Mouse (Mus musculus) erythroblast, embryonic 14.5 days (primary cell): Measurements from ENCODE around the gene Spout1.

Source experiments
- GATA1 ChIP-seq: IDR thresholded peaks from 2 replicates; pipeline ENCODE4 v1.6.1; 2012; ENCODE audit warnings: low read length, inconsistent platforms, mixed read lengths
- TAL1 ChIP-seq: IDR thresholded peaks from 3 replicates; pipeline ENCODE4 v1.6.1; 2012; ENCODE audit warnings: low read length, inconsistent platforms, mixed read lengths

DNA sequence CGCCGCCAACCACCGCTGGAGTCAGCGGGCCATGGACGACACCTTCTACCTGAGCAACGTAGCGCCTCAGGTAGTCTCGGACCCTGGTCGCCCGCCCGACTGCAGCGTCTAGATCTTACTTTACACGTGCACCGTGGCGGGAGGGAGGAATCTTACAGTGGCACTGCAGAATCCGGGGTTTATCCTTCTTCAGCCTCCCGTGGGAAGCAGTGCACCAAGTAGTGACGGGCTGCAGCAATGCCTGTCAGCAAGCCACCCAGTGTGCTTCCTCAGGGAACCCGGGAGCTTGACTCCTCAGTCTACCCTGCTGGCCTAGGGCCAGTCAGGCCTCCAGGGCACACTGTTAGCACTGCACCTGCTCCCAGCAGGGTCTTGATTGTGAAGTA, 6.3 kb downstream of the Spout1 start:
- TF ChIP-seq GATA1, result no peak
- no peak for TF ChIP-seq TAL1
